Mouse (Mus musculus): ENCODE measurements at regions not wholly inside any gene's neighbourhood (a gene's known extent, or its start where the extent isn't known, plus 50 kb on each side); places are given as distances from the start of the nearest gene placed in this dataset.

- Histone ChIP-seq H3K4me3 (no peak overlapping the region), H3K9me3 (replicated peaks) (no peaks in the 10 kb centered on the region), H3K27me3 (no peaks in the 10 kb centered on the region), H3K27ac (no peak overlapping the region), H3K36me3 (no peaks in the 10 kb centered on the region), H3K9ac (no peak overlapping the region), H3K4me1 (replicated peaks) (no peaks in the 10 kb centered on the region), H3K4me2 (no peak overlapping the region)
- ATAC-seq (replicated peaks; ENCODE audit: insufficient number of reproducible peaks, insufficient read depth, low FRiP score, low read depth), result no peak
- WGBS, result 86% methylated on average over 4 of the region's 4 CpGs
These were observed 197.7 kb upstream of the Gmds start for GRCm38 (mm10) chr13:32536241-32536640.

GRCm38 (mm10) chr13:32535602-32536001 lies 197.1 kb upstream of the Gmds start:
- Histone ChIP-seq H3K27ac (no peak overlapping the region), H3K4me1 (replicated peaks) (no peaks in the 10 kb centered on the region), H3K9me3 (replicated peaks) (no peaks in the 10 kb centered on the region), H3K9ac (no peak overlapping the region), H3K27me3 (no peaks in the 10 kb centered on the region), H3K4me3 (no peak overlapping the region), H3K36me3 (no peaks in the 10 kb centered on the region), H3K4me2 (no peak overlapping the region)
- no peak for ATAC-seq (replicated peaks; ENCODE audit: insufficient number of reproducible peaks, insufficient read depth, low FRiP score, low read depth)
- 79% methylated on average over 4 of the region's 4 CpGs for WGBS

DNA sequence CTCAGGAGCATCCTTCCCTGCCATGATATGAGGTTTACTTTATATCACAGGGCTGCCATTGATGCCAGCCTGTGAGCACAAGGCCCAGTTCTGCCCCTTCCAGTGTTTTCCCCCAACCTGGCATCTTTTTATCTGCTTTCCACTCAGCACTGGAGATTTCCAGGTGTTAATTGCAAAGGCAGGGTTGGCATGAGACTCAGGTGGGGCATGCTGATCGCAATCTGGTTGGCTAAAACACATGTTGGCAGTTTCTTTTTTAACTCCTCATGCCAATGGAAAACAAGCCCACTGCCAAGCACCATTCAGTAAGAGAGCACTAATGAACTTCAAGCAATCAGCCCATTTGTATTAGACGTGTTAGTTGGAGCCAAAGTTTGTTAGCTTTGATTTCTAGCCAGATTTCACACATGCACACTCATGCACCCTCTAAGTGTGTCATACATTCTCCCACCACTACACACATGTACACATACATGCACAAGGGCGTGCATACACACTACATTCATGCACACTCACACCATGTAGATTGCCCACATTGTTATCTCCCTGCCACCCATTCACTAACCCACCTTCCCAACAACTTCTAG lies 192.5 kb upstream of the Gmds start:
- Histone ChIP-seq H3K4me2 (no peak overlapping the region), H3K9ac (no peak overlapping the region), H3K4me3 (no peak overlapping the region), H3K9me3 (replicated peaks) (no peaks in the 10 kb centered on the region), H3K36me3 (no peaks in the 10 kb centered on the region), H3K4me1 (replicated peaks) (no peaks in the 10 kb centered on the region), H3K27ac (no peak overlapping the region), H3K27me3 (no peaks in the 10 kb centered on the region)
- WGBS, result 70% methylated on average over 3 of the region's 3 CpGs
- ATAC-seq (replicated peaks; ENCODE audit: insufficient number of reproducible peaks, insufficient read depth, low FRiP score, low read depth), result no peak

- no peaks in the 10 kb centered on the region for H3K27me3 ChIP-seq
- no peak overlapping the region for H3K4me2 ChIP-seq
- no peak for ATAC-seq (replicated peaks; ENCODE audit: insufficient number of reproducible peaks, insufficient read depth, low FRiP score, low read depth)
- no peak overlapping the region for H3K4me3 ChIP-seq
- peaks cover 7% of the 10 kb centered on the region for H3K4me1 ChIP-seq (replicated peaks)
- H3K36me3 ChIP-seq, result no peaks in the 10 kb centered on the region
- no peaks in the 10 kb centered on the region for H3K9me3 ChIP-seq (replicated peaks)
- 36% methylated on average over 16 of the region's 16 CpGs for WGBS
- no peak overlapping the region for H3K9ac ChIP-seq
- H3K27ac ChIP-seq, result no peak overlapping the region
These were observed 180.2 kb upstream of the Gmds start for GRCm38 (mm10) chr13:32518611-32519344.

GRCm38 (mm10) chr13:32517514-32517913 lies 179.0 kb upstream of the Gmds start:
- WGBS, result 58% methylated on average over 8 of the region's 8 CpGs
- no peaks in the 10 kb centered on the region for H3K27me3 ChIP-seq
- ATAC-seq (replicated peaks; ENCODE audit: insufficient number of reproducible peaks, insufficient read depth, low FRiP score, low read depth), result no peak
- peaks cover 7% of the 10 kb centered on the region for H3K4me1 ChIP-seq (replicated peaks)
- H3K4me2 ChIP-seq, result no peak overlapping the region
- no peak overlapping the region for H3K27ac ChIP-seq
- H3K4me3 ChIP-seq, result no peak overlapping the region
- H3K36me3 ChIP-seq, result no peaks in the 10 kb centered on the region
- H3K9ac ChIP-seq, result no peak overlapping the region
- H3K9me3 ChIP-seq (replicated peaks), result no peaks in the 10 kb centered on the region

GRCm38 (mm10) chr13:32509231-32510023 lies 170.9 kb upstream of the Gmds start:
- Histone ChIP-seq H3K36me3 (no peaks in the 10 kb centered on the region), H3K4me3 (no peak overlapping the region), H3K9me3 (replicated peaks) (no peaks in the 10 kb centered on the region), H3K4me1 (replicated peaks) (0 out of 2 replicates have a peak, but pooled peaks cover 2% of the 10 kb centered on the region), H3K4me2 (no peak overlapping the region), H3K27ac (no peak overlapping the region), H3K9ac (no peak overlapping the region), H3K27me3 (no peaks in the 10 kb centered on the region)
- no peak for ATAC-seq (replicated peaks; ENCODE audit: insufficient number of reproducible peaks, insufficient read depth, low FRiP score, low read depth)
- 50% methylated on average over 5 of the region's 5 CpGs for WGBS

GRCm38 (mm10) chr13:32508447-32508846 lies 169.9 kb upstream of the Gmds start:
- Histone ChIP-seq H3K4me1 (replicated peaks) (0 out of 2 replicates have a peak, but pooled peaks cover 2% of the 10 kb centered on the region), H3K4me3 (no peak overlapping the region), H3K27me3 (no peaks in the 10 kb centered on the region), H3K27ac (no peak overlapping the region), H3K9me3 (replicated peaks) (no peaks in the 10 kb centered on the region), H3K4me2 (no peak overlapping the region), H3K36me3 (no peaks in the 10 kb centered on the region), H3K9ac (no peak overlapping the region)
- 84% methylated on average over 3 of the region's 3 CpGs for WGBS
- no peak for ATAC-seq (replicated peaks; ENCODE audit: insufficient number of reproducible peaks, insufficient read depth, low FRiP score, low read depth)

DNA sequence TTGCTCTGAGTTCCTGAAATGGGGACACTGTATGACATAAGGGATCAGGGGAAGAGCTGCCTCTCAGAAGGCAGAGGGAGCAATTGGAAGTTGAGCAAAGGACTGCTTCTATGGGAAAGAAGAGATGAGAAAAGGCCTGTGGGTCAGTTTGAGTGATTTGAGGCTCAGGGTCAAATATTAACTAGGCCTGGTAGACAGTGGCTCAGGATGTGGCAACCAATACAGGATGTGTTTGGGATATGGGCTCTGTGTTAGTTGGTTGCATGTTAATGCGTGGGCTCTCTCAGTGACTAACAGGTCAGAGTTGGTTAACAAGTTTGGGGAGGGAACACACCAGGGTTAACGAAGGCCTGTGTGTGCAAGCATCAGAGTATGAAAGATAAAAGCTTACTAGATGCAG lies 169.3 kb upstream of the Gmds start:
- Histone ChIP-seq H3K36me3 (no peaks in the 10 kb centered on the region), H3K4me1 (replicated peaks) (0 out of 2 replicates have a peak, but pooled peaks cover 2% of the 10 kb centered on the region), H3K27ac (no peak overlapping the region), H3K4me2 (no peak overlapping the region), H3K4me3 (no peak overlapping the region), H3K27me3 (no peaks in the 10 kb centered on the region), H3K9me3 (replicated peaks) (no peaks in the 10 kb centered on the region), H3K9ac (no peak overlapping the region)
- WGBS, result 81% methylated on average over 2 of the region's 2 CpGs
- no peak for ATAC-seq (replicated peaks; ENCODE audit: insufficient number of reproducible peaks, insufficient read depth, low FRiP score, low read depth)

- H3K9ac ChIP-seq, result no peak overlapping the region
- no peaks in the 10 kb centered on the region for H3K36me3 ChIP-seq
- peaks cover 12% of the 10 kb centered on the region; the same call in 1 of the 2 replicates for H3K4me1 ChIP-seq (replicated peaks)
- WGBS, result 37% methylated on average over 8 of the region's 8 CpGs
- no peak overlapping the region for H3K4me3 ChIP-seq
- ATAC-seq (replicated peaks; ENCODE audit: insufficient number of reproducible peaks, insufficient read depth, low FRiP score, low read depth), result no peak
- no peak overlapping the region for H3K4me2 ChIP-seq
- H3K9me3 ChIP-seq (replicated peaks), result no peaks in the 10 kb centered on the region
- H3K27me3 ChIP-seq, result no peaks in the 10 kb centered on the region; the same call in 1 of the 2 replicates
- H3K27ac ChIP-seq, result no peak overlapping the region
These were observed 159.8 kb upstream of the Gmds start for GRCm38 (mm10) chr13:32498205-32498790.

DNA sequence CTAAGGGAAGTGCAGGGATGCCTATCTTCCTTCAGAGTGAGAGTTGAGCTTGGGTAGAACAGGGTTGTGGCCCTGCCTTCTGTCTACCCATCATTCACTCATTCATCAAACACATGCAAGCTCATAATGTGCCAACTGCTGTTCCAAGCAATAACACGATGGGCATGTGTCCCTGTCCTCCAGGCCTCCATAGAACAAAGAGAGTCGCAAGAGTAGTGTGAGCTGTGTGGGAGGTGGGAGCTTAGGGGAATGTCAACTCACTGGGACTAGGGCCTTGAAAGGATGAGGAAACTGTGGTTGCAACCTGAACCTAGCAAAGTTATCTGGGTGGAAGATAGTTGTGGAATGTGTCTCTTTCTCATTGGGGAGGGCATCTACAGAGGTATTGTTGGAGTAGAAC lies 157.7 kb upstream of the Gmds start:
- Histone ChIP-seq H3K36me3 (no peaks in the 10 kb centered on the region), H3K4me1 (replicated peaks) (peaks cover 23% of the 10 kb centered on the region), H3K4me2 (no peak overlapping the region), H3K27me3 (no peaks in the 10 kb centered on the region; the same call in 1 of the 2 replicates), H3K4me3 (no peak overlapping the region), H3K9ac (no peak overlapping the region), H3K9me3 (replicated peaks) (no peaks in the 10 kb centered on the region), H3K27ac (no peak overlapping the region)
- WGBS, result 65% methylated on average over 2 of the region's 2 CpGs
- ATAC-seq (replicated peaks; ENCODE audit: insufficient number of reproducible peaks, insufficient read depth, low FRiP score, low read depth), result no peak

GRCm38 (mm10) chr13:32495063-32495462 lies 156.5 kb upstream of the Gmds start:
- H3K36me3 ChIP-seq, result no peaks in the 10 kb centered on the region
- H3K4me2 ChIP-seq, result no peak overlapping the region
- ATAC-seq (replicated peaks; ENCODE audit: insufficient number of reproducible peaks, insufficient read depth, low FRiP score, low read depth), result no peak
- 61% methylated on average over 6 of the region's 6 CpGs for WGBS
- H3K27ac ChIP-seq, result no peak overlapping the region
- no peaks in the 10 kb centered on the region; the same call in 1 of the 2 replicates for H3K27me3 ChIP-seq
- H3K9me3 ChIP-seq (replicated peaks), result no peaks in the 10 kb centered on the region
- H3K9ac ChIP-seq, result no peak overlapping the region
- H3K4me3 ChIP-seq, result no peak overlapping the region
- H3K4me1 ChIP-seq (replicated peaks), result peaks cover 23% of the 10 kb centered on the region

Data from heart, embryonic 15.5 days (tissue).